Mouse (Mus musculus) kidney, postnatal 0 days (tissue): ENCODE measurements around the gene Tepp. TPM values are rescaled to one million over a fixed set of nuclear protein-coding genes. Genes with fewer than 3 reads are reported as not detected.

Experiments used
- ATAC-seq: fragments of 200-750 bp; cut with Nextera tagmentation; replicated peaks from 2 replicates; pipeline ENCODE4 v1.8.0; 2017; ENCODE audit warnings: low read depth, moderate number of reproducible peaks, moderate TSS enrichment, moderate library complexity; ENCODE audit not compliant: low FRiP score
- DNase-seq: peaks from one replicate; pipeline ENCODE4 v3.0.0-alpha.2; 2016; ENCODE audit warnings: low spot score
- H3K27ac ChIP-seq: fragments of 300-500 bp; sonication (generic); 2 replicates; pipeline ENCODE4 v1.5.1; 2014; ENCODE audit warnings: mild to moderate bottlenecking
- H3K27me3 ChIP-seq: fragments of 300-500 bp; sonication (generic); 2 replicates; pipeline ENCODE4 v1.6.1; 2014; ENCODE audit warnings: low read length, mixed read lengths; ENCODE audit not compliant: insufficient read depth
- H3K36me3 ChIP-seq: fragments of 300-500 bp; sonication (generic); 2 replicates; pipeline ENCODE4 v1.6.1; 2014; ENCODE audit warnings: low read length, mixed read lengths; ENCODE audit not compliant: insufficient read depth
- H3K4me1 ChIP-seq: fragments of 300-500 bp; sonication (generic); replicated peaks from 2 replicates; pipeline ENCODE4 v1.6.1; 2014; ENCODE audit warnings: antibody characterized with exemption, low read length, mixed read lengths; ENCODE audit not compliant: insufficient read depth
- H3K4me2 ChIP-seq: fragments of 300-500 bp; sonication (generic); 2 replicates; pipeline ENCODE4 v1.6.1; 2014; ENCODE audit warnings: mild to moderate bottlenecking, low read length, moderate library complexity, mixed read lengths
- H3K4me3 ChIP-seq: fragments of 300-500 bp; sonication (generic); replicated peaks from 2 replicates; pipeline ENCODE4 v1.5.1; 2014; ENCODE audit warnings: low read depth, low read length
- H3K9ac ChIP-seq: fragments of 300-500 bp; sonication (generic); 2 replicates; pipeline ENCODE4 v1.6.1; 2014; ENCODE audit warnings: low read depth, low read length
- H3K9me3 ChIP-seq: fragments of 300-500 bp; sonication (generic); replicated peaks from 2 replicates; pipeline ENCODE4 v1.6.1; 2016; ENCODE audit warnings: low read length, inconsistent platforms, mixed read lengths
- CTCF ChIP-seq: IDR thresholded peaks from 2 replicates; pipeline ENCODE4 v1.5.1; 2016; ENCODE audit warnings: antibody characterized with exemption, low read depth, mild to moderate bottlenecking, moderate library complexity
- WGBS: fragments of 180-500 bp; shearing (Covaris S2); extraction: QIAGEN DNeasy Blood & Tissue Kit; methylation state at CpG from one replicate; pipeline ENCODE4 v1.1.7; 2014; 5-methylcytosine and 5-hydroxymethylcytosine counted together
- polyA plus RNA-seq: library from polyadenylated mRNA; unstranded; fragments of >200 nt; fragmentation: Nextera tagmentation; extraction: Ambion mirVana; gene quantifications from 2 replicates; pipeline ENCODE4 v1.2.1, GENCODE M21; 2015

The Tepp gene
- polyA plus RNA-seq, 1 experiment from 2014 or later = 0.30 TPM

DNA sequence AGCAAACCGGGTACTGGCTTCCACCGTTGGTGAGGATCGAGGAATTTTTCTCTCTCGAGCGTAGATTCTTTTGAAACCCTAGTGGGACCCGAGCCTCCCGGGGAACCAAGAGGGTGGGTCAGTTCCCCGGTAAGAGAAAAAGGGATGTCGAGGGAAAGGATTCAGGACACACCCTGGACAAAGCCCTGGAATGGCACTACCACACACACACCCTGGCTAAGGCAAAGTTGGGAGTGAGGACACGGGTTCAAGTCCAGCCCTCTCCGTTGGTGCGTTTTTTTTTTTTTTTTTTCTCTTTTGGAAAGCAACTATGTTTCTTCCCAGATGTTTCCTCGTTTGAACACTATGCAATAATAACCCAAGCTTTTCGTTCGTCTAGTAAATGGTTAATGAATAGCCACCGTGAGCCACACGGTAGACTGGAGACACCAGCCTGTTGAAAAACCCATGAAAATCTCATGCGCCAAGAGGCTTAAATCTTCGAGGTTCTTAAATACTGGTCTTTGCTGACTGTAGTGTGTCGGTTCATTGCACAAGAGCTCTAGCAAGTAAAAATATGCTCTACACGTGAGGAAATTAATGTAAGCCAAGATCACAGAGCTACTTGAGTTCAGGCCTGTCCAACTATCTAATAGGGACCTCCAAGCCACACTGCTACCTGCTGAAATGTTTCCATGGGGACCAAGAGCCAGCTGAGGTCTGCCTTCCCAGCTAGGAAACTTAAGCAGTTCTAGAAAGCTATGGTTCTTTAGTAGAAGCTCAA is 22.3 kb downstream of the Tepp start:
- Histone ChIP-seq H3K27me3 (no peaks in the 10 kb centered on the region), H3K36me3 (peaks cover 25% of the 10 kb centered on the region), H3K4me3 (peak overlapping the region; percentile 81), H3K27ac (peak overlapping the region; percentile 98), H3K4me1 (peaks cover 5% of the 10 kb centered on the region; the same call in 1 of the 2 replicates), H3K9me3 (no peaks in the 10 kb centered on the region), H3K9ac (peak overlapping the region; percentile 84), H3K4me2 (peak overlapping the region; percentile 86)
- WGBS = 9% methylated on average over 21 of the region's 21 CpGs
- TF ChIP-seq CTCF = no peak
- ATAC-seq (peak; percentile 22), DNase-seq (peak; percentile 32)

DNA sequence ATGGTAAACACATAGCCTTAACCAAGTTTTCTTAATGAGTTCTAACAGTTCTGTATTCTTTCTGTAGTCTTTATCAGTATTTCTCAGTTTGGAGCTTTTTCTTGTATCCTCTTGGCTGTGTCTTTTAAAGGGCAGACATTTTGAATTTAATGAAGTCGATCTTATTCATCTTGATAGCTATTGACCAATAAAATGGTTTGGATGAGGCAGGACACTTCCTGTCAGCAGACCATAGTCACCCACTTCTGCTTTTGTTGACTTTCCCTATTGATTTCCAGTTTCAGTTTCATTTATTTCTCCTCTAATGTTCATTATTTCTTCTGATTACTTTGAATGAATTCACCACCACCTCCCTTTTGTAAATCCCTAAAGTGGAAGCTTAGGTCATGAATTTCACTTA is 25.3 kb downstream of the Tepp start:
- H3K27ac ChIP-seq = no peak overlapping the region
- DNase-seq (no peak), ATAC-seq (no peak)
- H3K27me3 ChIP-seq = no peaks in the 10 kb centered on the region
- WGBS = 95% methylated on average over 1 of the region's 1 CpGs
- H3K4me3 ChIP-seq = no peak overlapping the region
- no peak overlapping the region for H3K9ac ChIP-seq
- no peak for TF ChIP-seq CTCF
- peaks cover 25% of the 10 kb centered on the region for H3K36me3 ChIP-seq
- H3K9me3 ChIP-seq = no peaks in the 10 kb centered on the region
- H3K4me1 ChIP-seq = no peaks in the 10 kb centered on the region
- H3K4me2 ChIP-seq = no peak overlapping the region

- peaks cover 25% of the 10 kb centered on the region for H3K36me3 ChIP-seq
Observed at GRCm38 (mm10) chr8:95336363-95336762, 26.0 kb downstream of the Tepp start.

GRCm38 (mm10) chr8:95341721-95342120 is 31.4 kb downstream of the Tepp start:
- no peak overlapping the region for H3K9ac ChIP-seq
- no peaks in the 10 kb centered on the region for H3K9me3 ChIP-seq
- no peak for ATAC-seq
- no peaks in the 10 kb centered on the region for H3K27me3 ChIP-seq
- no peak overlapping the region for H3K4me2 ChIP-seq
- H3K36me3 ChIP-seq = peaks cover 37% of the 10 kb centered on the region
- no peak overlapping the region for H3K4me3 ChIP-seq
- 69% methylated on average over 5 of the region's 5 CpGs for WGBS
- no peak for DNase-seq
- H3K27ac ChIP-seq = 0 out of 2 replicates have a peak overlapping the region, but pooled peaks have one; percentile 15
- TF ChIP-seq CTCF = no peak
- no peaks in the 10 kb centered on the region; the same call in 1 of the 2 replicates for H3K4me1 ChIP-seq

More at GRCm38 (mm10) chr8:95336363-95336762, 26.0 kb downstream of the Tepp start:
- ATAC-seq = no peak
- TF ChIP-seq CTCF = no peak
- Histone ChIP-seq H3K9ac (no peak overlapping the region), H3K4me1 (no peaks in the 10 kb centered on the region), H3K4me3 (no peak overlapping the region), H3K27me3 (no peaks in the 10 kb centered on the region), H3K9me3 (no peaks in the 10 kb centered on the region), H3K27ac (no peak overlapping the region), H3K4me2 (no peak overlapping the region)
- DNase-seq = no peak

- H3K27me3 ChIP-seq = no peaks in the 10 kb centered on the region
- 84% methylated on average over 6 of the region's 6 CpGs for WGBS
- no peak overlapping the region for H3K4me2 ChIP-seq
- H3K27ac ChIP-seq = no peak overlapping the region
- DNase-seq (no peak), ATAC-seq (no peak)
- no peaks in the 10 kb centered on the region for H3K9me3 ChIP-seq
- 0 out of 2 replicates have a peak, but pooled peaks cover 20% of the 10 kb centered on the region for H3K36me3 ChIP-seq
- TF ChIP-seq CTCF = peak; percentile 46; the same call in 1 of the 2 replicates
- peaks cover 4% of the 10 kb centered on the region; the same call in 1 of the 2 replicates for H3K4me1 ChIP-seq
- H3K4me3 ChIP-seq = no peak overlapping the region
- no peak overlapping the region for H3K9ac ChIP-seq
Observed at GRCm38 (mm10) chr8:95344668-95345067, 34.3 kb downstream of the Tepp start.

DNA sequence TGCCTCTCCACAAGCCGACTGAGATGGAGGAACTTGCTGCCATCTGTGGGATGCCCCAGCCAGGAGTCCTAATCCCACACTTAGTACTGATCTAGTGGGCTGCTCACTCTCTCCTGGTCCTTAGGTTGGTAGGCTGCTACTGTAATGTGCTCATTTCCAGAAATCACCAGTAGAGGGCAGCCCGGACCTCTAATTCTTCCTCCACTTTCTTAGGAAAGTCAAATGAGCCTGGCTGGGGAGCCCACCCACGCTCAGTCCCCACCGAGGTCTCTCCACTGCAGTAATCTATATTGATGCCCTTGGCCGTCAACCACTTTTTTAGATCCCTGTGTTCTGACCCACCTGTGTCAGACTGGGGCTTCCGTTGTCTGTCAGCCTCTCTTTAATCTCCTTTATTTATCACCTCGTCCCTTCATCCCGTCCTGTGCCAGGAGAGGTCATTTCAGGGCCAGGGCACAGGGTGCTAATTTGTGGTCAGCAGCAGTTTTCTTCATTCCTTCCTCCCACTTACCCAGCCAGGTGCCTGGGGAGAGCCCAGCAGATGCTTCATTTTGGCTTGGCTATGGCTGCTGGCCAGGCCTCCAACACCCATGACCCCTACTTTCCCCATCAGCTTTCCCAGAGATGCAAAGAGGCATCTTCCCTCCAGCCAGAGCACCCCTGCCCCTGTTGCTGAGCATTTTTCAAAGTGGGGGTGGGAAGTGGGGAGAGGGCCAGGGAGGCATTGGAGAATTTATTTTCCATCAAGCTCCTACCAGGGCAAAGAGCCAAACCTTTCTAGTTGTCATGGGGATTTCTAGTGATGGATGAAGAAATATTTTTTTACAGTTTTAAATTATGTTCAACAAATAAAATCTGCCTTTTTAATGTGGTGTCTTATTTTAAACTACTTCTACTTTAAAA is 36.5 kb downstream of the Tepp start:
- Histone ChIP-seq H3K4me1 (peaks cover 12% of the 10 kb centered on the region; the same call in 1 of the 2 replicates), H3K36me3 (0 out of 2 replicates have a peak, but pooled peaks cover 12% of the 10 kb centered on the region), H3K4me2 (no peak overlapping the region), H3K4me3 (no peak overlapping the region), H3K9ac (no peak overlapping the region), H3K9me3 (no peaks in the 10 kb centered on the region), H3K27me3 (no peaks in the 10 kb centered on the region), H3K27ac (no peak overlapping the region)
- ATAC-seq (peak; percentile 34), DNase-seq (peak; percentile 89)
- TF ChIP-seq CTCF = peak; percentile 82
- WGBS = 16% methylated on average over 8 of the region's 8 CpGs
